Mouse (Mus musculus): ENCODE measurements at regions not wholly inside any gene's neighbourhood (a gene's known extent, or its start where the extent isn't known, plus 50 kb on each side); places are given as distances from the start of the nearest gene placed in this dataset.

DNA sequence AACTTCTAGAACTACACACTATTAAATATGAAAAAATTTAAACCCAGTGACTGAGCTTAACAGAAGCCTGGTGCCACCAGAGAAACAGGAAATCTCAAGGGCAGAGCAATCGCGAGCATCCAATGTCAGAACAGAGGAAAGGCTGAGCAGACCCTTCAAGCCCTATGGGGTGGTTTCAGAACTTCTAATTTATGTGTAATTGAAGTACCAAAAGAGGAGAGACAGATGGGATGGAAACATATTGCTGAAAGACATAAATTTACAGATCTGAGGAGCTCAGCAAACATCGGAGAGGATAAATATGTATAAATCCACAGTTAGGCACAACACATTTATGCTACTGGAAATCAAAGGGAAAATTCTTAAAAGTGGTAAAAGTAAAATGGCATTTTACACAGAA is 637.6 kb downstream of the Rwdd3 start:
- 86% methylated on average over 3 of the region's 3 CpGs for WGBS
- no peaks in the 10 kb centered on the region for H3K9me3 ChIP-seq (ENCODE audit: control insufficient read depth, low read length)
- DNase-seq (ENCODE audit: low spot score, missing footprints) (no peak), ATAC-seq (ENCODE audit: low FRiP score) (no peak)
- no peaks in the 10 kb centered on the region for H3K4me1 ChIP-seq (ENCODE audit: control insufficient read depth, insufficient read depth, low read length)
- no peaks in the 10 kb centered on the region for H3K27me3 ChIP-seq (ENCODE audit: control insufficient read depth, insufficient read depth, low read length)
- H3K9ac ChIP-seq (ENCODE audit: low read length): no peak overlapping the region
- H3K4me2 ChIP-seq: no peak overlapping the region
- H3K36me3 ChIP-seq (ENCODE audit: control insufficient read depth, insufficient read depth, low read length): no peaks in the 10 kb centered on the region
- no peak overlapping the region for H3K4me3 ChIP-seq (ENCODE audit: low read depth, low read length)
- no peak overlapping the region for H3K27ac ChIP-seq (ENCODE audit: low read depth, low read length)

DNA sequence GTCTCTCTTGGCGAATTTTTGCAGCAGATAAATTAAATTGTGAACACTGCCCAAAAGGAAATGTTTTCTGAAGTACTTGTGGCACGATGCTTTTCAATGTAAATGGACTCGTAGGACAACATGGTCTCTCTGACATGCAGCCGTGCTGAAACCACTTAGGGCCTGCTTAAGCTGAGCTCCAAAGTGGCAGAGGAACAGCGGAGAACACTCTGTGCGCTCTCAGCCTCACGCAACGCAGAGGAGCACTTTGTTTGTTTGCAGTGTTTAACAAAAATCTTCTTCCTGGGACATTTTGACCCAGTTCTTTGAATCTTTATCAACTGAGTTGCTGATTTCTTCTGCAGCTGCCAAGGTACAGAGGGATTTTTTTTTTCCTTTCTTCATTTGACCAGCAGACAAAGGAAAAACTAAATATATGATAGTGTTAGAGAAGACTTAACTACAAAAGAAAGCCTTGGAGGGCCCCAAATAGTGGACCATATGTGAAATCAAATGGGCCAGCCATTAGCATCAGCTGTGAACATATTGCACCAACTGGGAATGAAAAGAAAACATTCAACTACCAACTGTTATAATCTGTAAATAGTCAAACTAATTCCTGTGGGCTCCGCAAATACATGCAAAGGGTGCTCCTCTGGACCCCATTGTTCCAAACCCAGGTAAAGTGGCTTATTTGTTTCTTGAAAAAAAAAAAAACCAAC is 639.5 kb downstream of the Rwdd3 start:
- Histone ChIP-seq H3K9me3 (ENCODE audit: control insufficient read depth, low read length) (no peaks in the 10 kb centered on the region), H3K9ac (ENCODE audit: low read length) (no peak overlapping the region), H3K36me3 (ENCODE audit: control insufficient read depth, insufficient read depth, low read length) (no peaks in the 10 kb centered on the region), H3K27ac (ENCODE audit: low read depth, low read length) (no peak overlapping the region), H3K4me2 (no peak overlapping the region), H3K4me1 (ENCODE audit: control insufficient read depth, insufficient read depth, low read length) (no peaks in the 10 kb centered on the region), H3K4me3 (ENCODE audit: low read depth, low read length) (no peak overlapping the region), H3K27me3 (ENCODE audit: control insufficient read depth, insufficient read depth, low read length) (no peaks in the 10 kb centered on the region)
- no peak for DNase-seq (ENCODE audit: low spot score, missing footprints)
- no peak for ATAC-seq (ENCODE audit: low FRiP score)
- WGBS: 68% methylated on average over 9 of the region's 9 CpGs

DNA sequence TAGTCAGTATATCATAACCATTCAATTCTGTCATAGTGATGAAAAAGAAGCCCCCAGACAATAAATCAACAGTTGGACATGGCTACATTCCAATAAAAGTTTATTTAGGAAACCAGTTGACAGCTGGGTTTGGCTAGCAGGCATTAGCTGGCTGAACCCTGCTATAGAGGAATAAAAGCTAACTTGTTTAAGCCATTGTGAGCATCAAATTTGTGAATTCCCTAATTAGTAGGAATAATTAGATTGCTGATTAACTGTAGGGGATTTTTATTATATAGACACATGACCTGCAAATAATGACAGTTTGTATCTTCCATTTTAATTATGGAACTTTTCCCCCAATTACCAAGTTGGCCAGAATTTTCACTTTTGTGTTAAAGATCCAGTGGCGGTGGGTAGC is 659.8 kb downstream of the Rwdd3 start:
- DNase-seq (ENCODE audit: low spot score, missing footprints) (no peak), ATAC-seq (ENCODE audit: low FRiP score) (no peak)
- Histone ChIP-seq H3K36me3 (ENCODE audit: control insufficient read depth, insufficient read depth, low read length) (no peaks in the 10 kb centered on the region), H3K9me3 (ENCODE audit: control insufficient read depth, low read length) (no peaks in the 10 kb centered on the region), H3K27ac (ENCODE audit: low read depth, low read length) (no peak overlapping the region), H3K4me1 (ENCODE audit: control insufficient read depth, insufficient read depth, low read length) (no peaks in the 10 kb centered on the region), H3K27me3 (ENCODE audit: control insufficient read depth, insufficient read depth, low read length) (no peaks in the 10 kb centered on the region), H3K4me2 (no peak overlapping the region), H3K9ac (ENCODE audit: low read length) (no peak overlapping the region), H3K4me3 (ENCODE audit: low read depth, low read length) (no peak overlapping the region)
- 92% methylated on average over 1 of the region's 1 CpGs for WGBS

DNA sequence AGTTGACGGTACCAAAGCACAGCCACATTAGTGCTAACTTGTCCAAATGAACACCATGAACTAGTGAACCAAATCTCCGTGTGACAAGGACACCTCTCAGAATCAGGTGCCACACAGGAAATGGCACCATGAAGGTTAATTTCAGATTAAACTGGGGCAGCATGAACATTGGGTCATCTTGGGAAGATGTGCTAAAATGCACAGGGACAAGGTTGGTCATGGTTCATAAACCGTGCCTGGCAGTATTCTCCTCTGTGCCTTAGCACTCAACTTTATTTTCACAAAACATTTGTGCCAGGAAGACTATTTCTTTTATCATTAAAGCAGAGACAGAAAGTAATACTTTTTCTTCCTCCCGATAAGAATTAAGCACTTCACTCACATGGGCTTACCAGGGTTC is 672.6 kb downstream of the Rwdd3 start:
- DNase-seq (ENCODE audit: low spot score, missing footprints): no peak

DNA sequence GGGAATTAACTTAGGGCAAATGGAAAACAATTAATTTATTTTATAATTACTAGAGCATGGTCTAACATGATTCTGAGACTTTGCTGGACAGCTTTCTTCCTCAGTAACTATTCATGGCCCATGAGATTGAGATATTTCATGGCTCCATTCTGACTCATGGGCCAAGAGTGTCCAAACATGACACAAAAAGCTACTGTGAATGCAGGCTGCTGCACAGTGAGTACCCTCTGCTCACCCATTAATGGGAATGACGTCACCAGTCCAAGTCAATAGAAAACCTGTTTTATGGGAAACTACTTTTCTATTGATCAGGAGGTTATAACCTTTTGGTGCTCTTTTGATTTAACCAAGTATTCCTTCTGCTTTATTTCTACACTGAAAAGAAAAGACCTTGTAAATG is 693.6 kb downstream of the Rwdd3 start:
- H3K36me3 ChIP-seq (ENCODE audit: control insufficient read depth, insufficient read depth, low read length): no peaks in the 10 kb centered on the region
- H3K4me3 ChIP-seq (ENCODE audit: low read depth, low read length): no peak overlapping the region
- no peak overlapping the region for H3K27ac ChIP-seq (ENCODE audit: low read depth, low read length)
- no peak overlapping the region for H3K9ac ChIP-seq (ENCODE audit: low read length)
- WGBS: 44% methylated on average over 1 of the region's 1 CpGs
- no peak overlapping the region for H3K4me2 ChIP-seq
- ATAC-seq (ENCODE audit: low FRiP score) (no peak), DNase-seq (ENCODE audit: low spot score, missing footprints) (no peak)
- H3K4me1 ChIP-seq (ENCODE audit: control insufficient read depth, insufficient read depth, low read length): peaks cover 5% of the 10 kb centered on the region; the same call in 1 of the 2 replicates
- H3K27me3 ChIP-seq (ENCODE audit: control insufficient read depth, insufficient read depth, low read length): no peaks in the 10 kb centered on the region
- H3K9me3 ChIP-seq (ENCODE audit: control insufficient read depth, low read length): no peaks in the 10 kb centered on the region

More for the DNA sequence above, 672.6 kb downstream of the Rwdd3 start:
- H3K9me3 ChIP-seq (ENCODE audit: control insufficient read depth, low read length): no peaks in the 10 kb centered on the region
- H3K9ac ChIP-seq (ENCODE audit: low read length): no peak overlapping the region
- H3K36me3 ChIP-seq (ENCODE audit: control insufficient read depth, insufficient read depth, low read length): no peaks in the 10 kb centered on the region
- H3K27me3 ChIP-seq (ENCODE audit: control insufficient read depth, insufficient read depth, low read length): no peaks in the 10 kb centered on the region
- H3K27ac ChIP-seq (ENCODE audit: low read depth, low read length): no peak overlapping the region
- 86% methylated on average over 4 of the region's 4 CpGs for WGBS
- no peak for ATAC-seq (ENCODE audit: low FRiP score)
- H3K4me1 ChIP-seq (ENCODE audit: control insufficient read depth, insufficient read depth, low read length): no peaks in the 10 kb centered on the region
- H3K4me3 ChIP-seq (ENCODE audit: low read depth, low read length): no peak overlapping the region
- H3K4me2 ChIP-seq: no peak overlapping the region

DNA sequence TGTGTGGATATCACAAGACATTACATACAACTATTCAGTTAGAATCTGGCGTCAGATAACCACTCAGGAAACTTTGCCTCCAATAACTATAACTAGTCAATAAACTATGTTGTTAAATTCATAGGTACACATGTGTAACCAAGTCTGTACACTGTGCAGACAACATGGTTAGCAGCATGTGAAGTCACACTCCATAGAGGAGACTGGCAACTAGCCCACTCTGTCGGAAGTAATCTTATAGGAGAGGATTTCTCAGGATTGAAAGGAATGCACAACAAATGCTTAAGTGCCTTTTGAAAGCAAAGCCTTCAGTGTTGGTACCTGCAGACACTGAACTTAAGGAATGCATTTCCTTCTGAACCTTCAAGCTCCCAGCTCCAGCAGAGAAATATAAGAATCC is 693.0 kb upstream of the Ptbp2 start:
- DNase-seq (ENCODE audit: low spot score, missing footprints): no peak
- H3K9me3 ChIP-seq (ENCODE audit: control insufficient read depth, low read length): no peaks in the 10 kb centered on the region
- no peak overlapping the region for H3K9ac ChIP-seq (ENCODE audit: low read length)
- H3K4me1 ChIP-seq (ENCODE audit: control insufficient read depth, insufficient read depth, low read length): peaks cover 10% of the 10 kb centered on the region; the same call in 1 of the 2 replicates
- ATAC-seq (ENCODE audit: low FRiP score): no peak
- no peak overlapping the region for H3K27ac ChIP-seq (ENCODE audit: low read depth, low read length)
- H3K27me3 ChIP-seq (ENCODE audit: control insufficient read depth, insufficient read depth, low read length): no peaks in the 10 kb centered on the region
- WGBS: 63% methylated on average over 2 of the region's 2 CpGs
- H3K4me3 ChIP-seq (ENCODE audit: low read depth, low read length): no peak overlapping the region
- H3K4me2 ChIP-seq: no peak overlapping the region
- H3K36me3 ChIP-seq (ENCODE audit: control insufficient read depth, insufficient read depth, low read length): no peaks in the 10 kb centered on the region

DNA sequence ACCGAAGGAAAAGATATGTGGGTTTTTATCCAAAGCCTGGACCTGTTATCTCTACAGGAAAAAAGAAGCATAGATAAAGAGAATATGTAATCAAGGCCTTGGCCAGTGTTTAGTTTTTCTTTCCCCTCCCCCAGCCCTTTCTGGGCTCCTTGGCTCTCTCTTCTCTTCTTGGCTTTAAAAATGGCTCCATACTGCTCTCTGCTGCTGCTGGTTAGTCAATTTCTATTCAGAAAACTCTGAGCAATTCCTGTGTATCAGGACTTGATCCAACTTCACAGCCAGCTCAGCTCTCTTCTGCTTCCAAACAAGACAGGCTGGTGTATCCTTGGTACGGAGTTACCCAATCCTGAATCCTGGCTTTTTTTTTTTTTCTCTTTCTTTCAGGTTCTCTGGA is 689.4 kb upstream of the Ptbp2 start:
- H3K27me3 ChIP-seq (ENCODE audit: control insufficient read depth, insufficient read depth, low read length): no peaks in the 10 kb centered on the region
- H3K27ac ChIP-seq (ENCODE audit: low read depth, low read length): 0 out of 2 replicates have a peak overlapping the region, but pooled peaks have one; percentile 44
- DNase-seq (ENCODE audit: low spot score, missing footprints) (peak; percentile 87), ATAC-seq (ENCODE audit: low FRiP score) (peak; percentile 64)
- no peak overlapping the region for H3K9ac ChIP-seq (ENCODE audit: low read length)
- no peaks in the 10 kb centered on the region for H3K36me3 ChIP-seq (ENCODE audit: control insufficient read depth, insufficient read depth, low read length)
- H3K4me2 ChIP-seq: no peak overlapping the region
- no peaks in the 10 kb centered on the region for H3K9me3 ChIP-seq (ENCODE audit: control insufficient read depth, low read length)
- H3K4me3 ChIP-seq (ENCODE audit: low read depth, low read length): no peak overlapping the region
- WGBS: 56% methylated on average over 2 of the region's 2 CpGs
- H3K4me1 ChIP-seq (ENCODE audit: control insufficient read depth, insufficient read depth, low read length): peaks cover 12% of the 10 kb centered on the region; the same call in 1 of the 2 replicates

DNA sequence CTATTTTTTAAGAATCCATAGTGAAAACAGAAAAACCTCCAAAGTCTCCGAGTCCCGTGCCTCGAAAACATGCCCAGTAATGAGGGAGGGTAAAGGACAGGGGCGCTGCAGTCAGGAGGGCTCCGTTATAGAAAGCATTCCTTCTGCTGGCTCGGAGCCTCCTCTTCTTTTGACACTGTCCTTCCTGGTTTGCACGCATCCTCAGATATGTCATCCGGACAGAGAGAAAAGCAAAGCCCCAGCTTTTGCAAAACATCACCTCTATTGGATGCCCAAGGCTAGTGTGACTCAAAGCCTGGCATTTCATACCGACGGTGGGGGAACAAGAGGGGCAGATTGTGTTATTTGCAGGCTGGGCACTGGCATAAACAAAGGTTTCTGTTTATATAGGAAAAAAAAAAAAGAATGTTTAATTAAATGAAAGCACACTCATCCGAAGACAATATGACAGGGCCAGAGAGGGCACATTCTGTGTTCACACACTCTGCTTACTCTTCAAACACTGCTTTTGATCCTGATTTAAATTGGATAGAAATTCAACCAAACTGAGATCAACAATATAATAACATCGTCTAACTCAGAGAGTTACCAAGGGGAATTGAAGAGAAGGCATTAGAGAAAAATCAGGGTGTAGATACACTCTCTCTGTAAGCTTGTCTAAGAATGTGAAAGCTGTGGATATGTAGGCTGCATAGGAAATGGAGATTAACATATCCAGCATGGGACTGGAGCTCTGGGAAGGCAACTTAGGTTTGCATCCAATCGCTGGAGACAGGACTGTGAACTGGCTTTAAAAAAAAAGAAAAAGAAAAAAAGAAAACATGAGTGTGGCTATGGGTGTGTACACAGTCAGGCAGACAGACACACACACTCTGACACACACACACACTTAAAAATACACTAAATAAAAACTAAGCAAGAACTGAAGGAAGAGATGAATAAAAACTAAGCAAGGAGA is 688.7 kb upstream of the Ptbp2 start:
- Histone ChIP-seq H3K4me3 (ENCODE audit: low read depth, low read length) (no peak overlapping the region), H3K9me3 (ENCODE audit: control insufficient read depth, low read length) (no peaks in the 10 kb centered on the region), H3K36me3 (ENCODE audit: control insufficient read depth, insufficient read depth, low read length) (no peaks in the 10 kb centered on the region), H3K27me3 (ENCODE audit: control insufficient read depth, insufficient read depth, low read length) (no peaks in the 10 kb centered on the region), H3K27ac (ENCODE audit: low read depth, low read length) (peak overlapping the region; percentile 44), H3K4me2 (no peak overlapping the region), H3K9ac (ENCODE audit: low read length) (no peak overlapping the region), H3K4me1 (ENCODE audit: control insufficient read depth, insufficient read depth, low read length) (peaks cover 12% of the 10 kb centered on the region; the same call in 1 of the 2 replicates)
- DNase-seq (ENCODE audit: low spot score, missing footprints) (peak; percentile 84), ATAC-seq (ENCODE audit: low FRiP score) (peak; percentile 82)
- 55% methylated on average over 13 of the region's 13 CpGs for WGBS

DNA sequence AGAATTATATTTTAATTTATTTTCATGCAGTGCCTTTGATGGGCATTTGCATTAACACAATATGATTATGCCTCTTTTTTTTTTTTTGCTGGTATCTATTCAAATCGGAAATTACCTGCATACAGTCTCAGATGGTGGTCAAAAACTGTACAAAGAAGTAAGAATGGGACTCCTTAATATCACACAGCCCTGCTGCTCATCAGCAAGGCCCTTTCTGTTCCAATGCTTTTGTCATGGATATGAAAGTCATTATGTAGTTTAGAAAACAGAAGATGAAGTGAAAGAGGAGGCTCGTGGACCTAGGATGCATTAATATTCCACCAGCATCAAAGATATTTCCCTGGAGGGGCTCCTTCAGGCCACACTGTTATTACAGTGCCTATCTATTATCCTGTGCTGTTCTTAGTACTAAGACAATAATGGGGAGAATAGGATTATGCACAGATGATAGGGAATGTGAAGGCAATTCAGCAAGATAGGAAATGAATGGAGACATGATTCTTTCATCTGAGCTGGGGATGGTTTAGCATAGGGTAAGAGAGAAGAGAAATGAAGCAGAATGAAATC is 687.7 kb upstream of the Ptbp2 start:
- H3K4me2 ChIP-seq: no peak overlapping the region
- no peak overlapping the region for H3K27ac ChIP-seq (ENCODE audit: low read depth, low read length)
- H3K4me3 ChIP-seq (ENCODE audit: low read depth, low read length): no peak overlapping the region
- peak; percentile 52; the same call in 1 of the 2 replicates for ATAC-seq (ENCODE audit: low FRiP score)
- WGBS: 49% methylated on average over 2 of the region's 2 CpGs
- H3K4me1 ChIP-seq (ENCODE audit: control insufficient read depth, insufficient read depth, low read length): peaks cover 12% of the 10 kb centered on the region; the same call in 1 of the 2 replicates
- no peaks in the 10 kb centered on the region for H3K27me3 ChIP-seq (ENCODE audit: control insufficient read depth, insufficient read depth, low read length)
- no peaks in the 10 kb centered on the region for H3K36me3 ChIP-seq (ENCODE audit: control insufficient read depth, insufficient read depth, low read length)
- no peak for DNase-seq (ENCODE audit: low spot score, missing footprints)
- H3K9ac ChIP-seq (ENCODE audit: low read length): no peak overlapping the region
- H3K9me3 ChIP-seq (ENCODE audit: control insufficient read depth, low read length): no peaks in the 10 kb centered on the region
